Mouse (Mus musculus) kidney, embryonic 14.5 days (tissue): ENCODE measurements around the gene Tas1r3. TPM values are rescaled to one million over a fixed set of nuclear protein-coding genes. Genes with fewer than 3 reads are reported as not detected.
A peak's percentile ranks its signal among the peaks of the same experiment; 100 is the strongest.

Experiments used
- ATAC-seq: fragments of 200-750 bp; cut with Nextera tagmentation; 2 replicates; pipeline ENCODE4 v1.8.0; 2017; ENCODE audit warnings: moderate number of reproducible peaks, mild to moderate bottlenecking, moderate TSS enrichment, moderate library complexity; ENCODE audit not compliant: low FRiP score, low TSS enrichment
- H3K27ac ChIP-seq: fragments of 300-500 bp; sonication (generic); 2 replicates; pipeline ENCODE4 v1.5.1; 2014; ENCODE audit warnings: low read depth, mild to moderate bottlenecking, low read length, moderate library complexity, mixed read lengths
- H3K27me3 ChIP-seq: fragments of 300-500 bp; sonication (generic); 2 replicates; pipeline ENCODE4 v1.6.1; 2014; ENCODE audit warnings: mild to moderate bottlenecking, low read length; ENCODE audit not compliant: control insufficient read depth, insufficient read depth
- H3K36me3 ChIP-seq: fragments of 300-500 bp; sonication (generic); 2 replicates; pipeline ENCODE4 v1.6.1; 2014; ENCODE audit warnings: low read length, mixed read lengths; ENCODE audit not compliant: control insufficient read depth, insufficient read depth
- H3K4me1 ChIP-seq: fragments of 300-500 bp; sonication (generic); 2 replicates; pipeline ENCODE4 v1.6.1; 2014; ENCODE audit warnings: low read length, mixed read lengths; ENCODE audit not compliant: control insufficient read depth, insufficient read depth
- H3K4me2 ChIP-seq: fragments of 300-500 bp; sonication (generic); replicated peaks from 2 replicates; pipeline ENCODE4 v1.6.1; 2014; ENCODE audit warnings: low read depth, mild to moderate bottlenecking, low read length
- H3K4me3 ChIP-seq: fragments of 300-500 bp; sonication (generic); 2 replicates; pipeline ENCODE4 v1.5.1; 2014; ENCODE audit warnings: mild to moderate bottlenecking, low read length
- H3K9ac ChIP-seq: fragments of 300-500 bp; sonication (generic); 2 replicates; pipeline ENCODE4 v1.6.1; 2014; ENCODE audit warnings: low read depth, mild to moderate bottlenecking, low read length, moderate library complexity
- H3K9me3 ChIP-seq: fragments of 300-500 bp; sonication (generic); 2 replicates; pipeline ENCODE4 v1.6.1; 2016; ENCODE audit warnings: low read length; ENCODE audit not compliant: control insufficient read depth
- WGBS: fragments of 180-500 bp; shearing (Covaris S2); extraction: QIAGEN DNeasy Blood & Tissue Kit; methylation state at CpG from one replicate; pipeline ENCODE4 v1.1.7; 2014; 5-methylcytosine and 5-hydroxymethylcytosine counted together
- polyA plus RNA-seq: library from polyadenylated mRNA; unstranded; fragments of >200 nt; fragmentation: Nextera tagmentation; extraction: Ambion mirVana; gene quantifications from 2 replicates; pipeline ENCODE4 v1.2.1, GENCODE M21; 2014

The Tas1r3 gene
- 0.14 and 0.38 TPM in 2 replicates for polyA plus RNA-seq

GRCm38 (mm10) chr4:155863001-155863400 is at the start of gene Tas1r3:
Gene Tas1r3, minus strand, starts transcription at chr4:155863362.
- H3K36me3 ChIP-seq, result peaks cover 36% of the 10 kb centered on the region

GRCm38 (mm10) chr4:155908751-155909150 is 45.6 kb upstream of the Tas1r3 start:
- H3K4me1 ChIP-seq, result no peaks in the 10 kb centered on the region

More at GRCm38 (mm10) chr4:155863001-155863400, at the start of gene Tas1r3:
- Histone ChIP-seq H3K27ac (no peak within 1 kb of the TSS), H3K9me3 (no peaks in the 10 kb centered on the region), H3K4me1 (no peaks in the 10 kb centered on the region), H3K4me3 (no peak within 1 kb of the TSS), H3K9ac (no peak within 1 kb of the TSS), H3K4me2 (no peak within 1 kb of the TSS), H3K27me3 (no peaks in the 10 kb centered on the region)
- no peak for ATAC-seq
- WGBS, result 81% methylated on average over 5 of the region's 5 CpGs

GRCm38 (mm10) chr4:155908281-155908680 is 45.1 kb upstream of the Tas1r3 start:
- H3K27me3 ChIP-seq, result no peaks in the 10 kb centered on the region
- no peak for ATAC-seq
- H3K36me3 ChIP-seq, result peaks cover 22% of the 10 kb centered on the region
- H3K9me3 ChIP-seq, result no peaks in the 10 kb centered on the region
- H3K9ac ChIP-seq, result no peak overlapping the region
- no peaks in the 10 kb centered on the region for H3K4me1 ChIP-seq
- 76% methylated on average over 7 of the region's 7 CpGs for WGBS
- no peak overlapping the region for H3K4me3 ChIP-seq
- no peak overlapping the region for H3K4me2 ChIP-seq
- H3K27ac ChIP-seq, result no peak overlapping the region

More at GRCm38 (mm10) chr4:155908751-155909150, 45.6 kb upstream of the Tas1r3 start:
- Histone ChIP-seq H3K9ac (no peak overlapping the region), H3K36me3 (peaks cover 17% of the 10 kb centered on the region), H3K27me3 (no peaks in the 10 kb centered on the region), H3K9me3 (no peaks in the 10 kb centered on the region), H3K27ac (no peak overlapping the region), H3K4me3 (no peak overlapping the region), H3K4me2 (no peak overlapping the region)
- no peak for ATAC-seq
- 92% methylated on average over 4 of the region's 4 CpGs for WGBS

- Histone ChIP-seq H3K27me3 (no peaks in the 10 kb centered on the region), H3K4me3 (no peak overlapping the region), H3K4me2 (no peak overlapping the region), H3K36me3 (peaks cover 34% of the 10 kb centered on the region), H3K27ac (no peak overlapping the region), H3K4me1 (no peaks in the 10 kb centered on the region), H3K9ac (no peak overlapping the region), H3K9me3 (no peaks in the 10 kb centered on the region)
- no peak for ATAC-seq
- 79% methylated on average over 11 of the region's 11 CpGs for WGBS
Observed at GRCm38 (mm10) chr4:155907003-155907402, 43.8 kb upstream of the Tas1r3 start.

GRCm38 (mm10) chr4:155906125-155906524 is 43.0 kb upstream of the Tas1r3 start:
- Histone ChIP-seq H3K4me3 (no peak overlapping the region), H3K9me3 (no peaks in the 10 kb centered on the region), H3K4me2 (no peak overlapping the region), H3K27ac (no peak overlapping the region), H3K4me1 (no peaks in the 10 kb centered on the region), H3K27me3 (no peaks in the 10 kb centered on the region), H3K9ac (no peak overlapping the region), H3K36me3 (peaks cover 43% of the 10 kb centered on the region)
- 81% methylated on average over 9 of the region's 9 CpGs for WGBS
- no peak for ATAC-seq

GRCm38 (mm10) chr4:155905634-155906033 is 42.5 kb upstream of the Tas1r3 start:
- peaks cover 45% of the 10 kb centered on the region for H3K36me3 ChIP-seq
- no peak overlapping the region for H3K9ac ChIP-seq
- WGBS, result 87% methylated on average over 13 of the region's 13 CpGs
- H3K4me2 ChIP-seq, result no peak overlapping the region
- no peak for ATAC-seq
- no peak overlapping the region for H3K4me3 ChIP-seq
- H3K9me3 ChIP-seq, result no peaks in the 10 kb centered on the region
- H3K4me1 ChIP-seq, result no peaks in the 10 kb centered on the region
- no peaks in the 10 kb centered on the region for H3K27me3 ChIP-seq
- H3K27ac ChIP-seq, result no peak overlapping the region

- no peak for ATAC-seq
- H3K4me2 ChIP-seq, result no peak overlapping the region
- H3K4me3 ChIP-seq, result no peak overlapping the region
- H3K4me1 ChIP-seq, result no peaks in the 10 kb centered on the region
- H3K27me3 ChIP-seq, result no peaks in the 10 kb centered on the region
- 91% methylated on average over 13 of the region's 13 CpGs for WGBS
- no peak overlapping the region for H3K27ac ChIP-seq
- no peaks in the 10 kb centered on the region for H3K9me3 ChIP-seq
- H3K36me3 ChIP-seq, result peaks cover 51% of the 10 kb centered on the region
- H3K9ac ChIP-seq, result no peak overlapping the region
Observed at GRCm38 (mm10) chr4:155904318-155905102, 41.3 kb upstream of the Tas1r3 start.

- no peaks in the 10 kb centered on the region for H3K4me1 ChIP-seq
- H3K27me3 ChIP-seq, result no peaks in the 10 kb centered on the region
- H3K9me3 ChIP-seq, result no peaks in the 10 kb centered on the region
- ATAC-seq, result no peak
- H3K4me3 ChIP-seq, result no peak overlapping the region
- H3K36me3 ChIP-seq, result peaks cover 54% of the 10 kb centered on the region
- no peak overlapping the region for H3K4me2 ChIP-seq
- no peak overlapping the region for H3K9ac ChIP-seq
- no peak overlapping the region for H3K27ac ChIP-seq
- 95% methylated on average over 13 of the region's 13 CpGs for WGBS
Observed at GRCm38 (mm10) chr4:155903246-155903645, 40.1 kb upstream of the Tas1r3 start.

GRCm38 (mm10) chr4:155901205-155901604 is 38.0 kb upstream of the Tas1r3 start:
- 77% methylated on average over 3 of the region's 3 CpGs for WGBS
- H3K9me3 ChIP-seq, result no peaks in the 10 kb centered on the region
- H3K4me3 ChIP-seq, result no peak overlapping the region
- no peaks in the 10 kb centered on the region for H3K4me1 ChIP-seq
- no peak overlapping the region for H3K27ac ChIP-seq
- H3K27me3 ChIP-seq, result no peaks in the 10 kb centered on the region
- H3K9ac ChIP-seq, result no peak overlapping the region
- 0 out of 2 replicates have a peak, but pooled peaks have one; percentile 24 for ATAC-seq
- H3K36me3 ChIP-seq, result peaks cover 54% of the 10 kb centered on the region
- no peak overlapping the region for H3K4me2 ChIP-seq
